8 mouse cellular contexts compared by ENCODE assay signal in the genomic region with DNA sequence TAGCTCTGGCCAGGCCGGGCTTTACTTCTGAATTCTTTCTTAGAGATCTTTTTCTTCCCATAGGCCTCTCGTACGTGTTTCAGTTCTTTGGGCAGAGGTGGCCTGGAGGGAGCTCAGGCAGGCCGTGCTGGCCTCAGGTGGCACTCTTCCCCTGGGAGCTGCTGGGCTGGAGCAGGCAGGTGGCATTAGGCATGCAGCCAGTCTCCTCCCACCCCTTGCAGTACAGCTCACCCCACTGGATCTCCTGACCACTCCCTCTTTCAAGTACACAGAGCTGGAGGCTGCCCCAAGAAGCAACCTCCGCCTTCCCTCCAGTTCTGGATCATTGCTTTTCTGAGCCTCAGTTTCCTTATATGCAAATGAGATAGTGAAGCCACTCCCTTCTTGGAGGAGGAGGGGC. TPM values are rescaled to one million over a fixed set of nuclear protein-coding genes. Genes with fewer than 3 reads are reported as not detected.
DNase-seq lines count a peak whose midpoint lies in the region; ATAC-seq and TF ChIP-seq lines count a peak whose summit lies in the region.

No protein-coding gene starts in this region.

- no peaks in the 10 kb centered on the region for H3K9me3 ChIP-seq in intestine, embryonic 16.5 days (ENCODE audit: control insufficient read depth, low read length)
- no peaks in the 10 kb centered on the region for H3K9me3 ChIP-seq in lung, embryonic 15.5 days

- ATAC-seq in intestine, embryonic 16.5 days = peak; percentile 94
- peak; percentile 79 for ATAC-seq in lung, embryonic 15.5 days (ENCODE audit: borderline replicate concordance, extremely low read depth, low FRiP score, low TSS enrichment)

- H3K27me3 ChIP-seq in intestine, embryonic 16.5 days (replicated peaks; ENCODE audit: control insufficient read depth, insufficient read depth, low read length) = no peaks in the 10 kb centered on the region
- no peaks in the 10 kb centered on the region for H3K27me3 ChIP-seq in lung, embryonic 15.5 days

- no peaks in the 10 kb centered on the region for H3K36me3 ChIP-seq in intestine, embryonic 16.5 days (ENCODE audit: control insufficient read depth, insufficient read depth, low read length)
- H3K36me3 ChIP-seq in lung, embryonic 15.5 days = no peaks in the 10 kb centered on the region

- H3K4me1 ChIP-seq in bone marrow macrophage, adult 2 months (ENCODE audit: control insufficient read depth, insufficient read depth, low read length) = peaks cover 64% of the 10 kb centered on the region
- peaks cover 49% of the 10 kb centered on the region for H3K4me1 ChIP-seq in intestine, embryonic 16.5 days (ENCODE audit: control insufficient read depth, insufficient read depth, low read length)
- peaks cover 64% of the 10 kb centered on the region for H3K4me1 ChIP-seq in lung, embryonic 15.5 days

- H3K4me2 ChIP-seq in intestine, embryonic 16.5 days (ENCODE audit: low read depth, low read length) = peak overlapping the region; percentile 56
- peak overlapping the region; percentile 28 for H3K4me2 ChIP-seq in lung, embryonic 15.5 days

- H3K4me3 ChIP-seq in bone marrow macrophage, adult 2 months (ENCODE audit: insufficient read depth, low read length) = no peak overlapping the region
- peak overlapping the region; percentile 36 for H3K4me3 ChIP-seq in intestine, embryonic 16.5 days (ENCODE audit: low read length)
- H3K4me3 ChIP-seq in lung, embryonic 15.5 days = no peak overlapping the region

- H3K27ac ChIP-seq in bone marrow macrophage, adult 2 months (ENCODE audit: insufficient read depth, low read depth, low read length) = peak overlapping the region; percentile 76; the same call in 1 of the 2 replicates
- H3K27ac ChIP-seq in intestine, embryonic 16.5 days (ENCODE audit: low read length) = peak overlapping the region; percentile 99
- peak overlapping the region; percentile 90 for H3K27ac ChIP-seq in lung, embryonic 15.5 days

- TF ChIP-seq CTCF in bone marrow macrophage, adult 2 months (IDR thresholded peaks at IDR 0.05; ENCODE audit: low read depth, low read length) = no peak

- H3K9ac ChIP-seq in intestine, embryonic 16.5 days (ENCODE audit: low read depth, low read length) = peak overlapping the region; percentile 70
- no peak overlapping the region for H3K9ac ChIP-seq in lung, embryonic 15.5 days

- DNase-seq in adrenal gland, adult 2 months = peak; percentile 33
- no peak for DNase-seq in adrenal gland, adult 8-10 months
- no peak for DNase-seq in thymus, postnatal 10 days (ENCODE audit: low spot score in 2 of 2)
- no peak for DNase-seq in thymus, postnatal 0 days (ENCODE audit: low spot score)
- DNase-seq in gastrocnemius, postnatal 10 days = no peak

- 27% methylated on average over 5 of the region's 5 CpGs for WGBS in intestine, embryonic 16.5 days
- WGBS in lung, embryonic 15.5 days = 34% methylated on average over 5 of the region's 5 CpGs

- TF ChIP-seq POLR2A in bone marrow macrophage, adult 2 months (IDR thresholded peaks at IDR 0.05; ENCODE audit: borderline replicate concordance, low read depth, low read length) = no peak

RNA-seq across cellular contexts. Expression of gene Dagla, which starts 26.9 kb away (rescaled TPM):
- 1 to 10 TPM; 6.5 to 6.8 TPM for total RNA-seq in adrenal gland, adult 2 months (2021)
- 8.9 and 10.2 TPM in 2 replicates for polyA plus RNA-seq in adrenal gland, adult 2 months (2012; rRNA removed)
- total RNA-seq in adrenal gland, adult 8-10 months (2022) = 1 to 10 TPM; 3.3 to 4.4 (median 3.8) TPM
- polyA plus RNA-seq in bone marrow macrophage, adult 2 months (2012; ENCODE audit: insufficient read depth, insufficient read length, missing spikeins) = 2.8 and 3.2 TPM in 2 replicates
- polyA plus RNA-seq in intestine, embryonic 16.5 days (2015; fragmentation: Nextera tagmentation; extraction: Ambion mirVana) = 2.6 and 3.2 TPM in 2 replicates
- polyA plus RNA-seq in lung, embryonic 15.5 days (2015; fragmentation: Nextera tagmentation; extraction: Ambion mirVana) = 3.1 and 3.2 TPM in 2 replicates
- polyA plus RNA-seq in thymus, postnatal 0 days (2015; fragmentation: Nextera tagmentation; extraction: Ambion mirVana) = 0.17 and 0.18 TPM in 2 replicates
- 1 to 10 TPM; 8.9 to 9.3 TPM for total RNA-seq in gastrocnemius, postnatal 10 days (2021)

RNA-seq across cellular contexts. Expression of gene Myrf, which starts 37.2 kb away (rescaled TPM):
- total RNA-seq in adrenal gland, adult 2 months (2021) = 1 to 10 TPM; 2.3 to 2.7 TPM
- polyA plus RNA-seq in adrenal gland, adult 2 months (2012; rRNA removed) = 2.5 and 3.1 TPM in 2 replicates
- 1 to 10 TPM in 3 of 4 experiments, under 1 TPM in 1; 0.94 to 2.0 (median 1.4) TPM for total RNA-seq in adrenal gland, adult 8-10 months (2022)
- polyA plus RNA-seq in bone marrow macrophage, adult 2 months (2012; ENCODE audit: insufficient read depth, insufficient read length, missing spikeins) = 0.12 TPM in 1 of 2 replicates, not detected in the other
- 9.9 and 10.1 TPM in 2 replicates for polyA plus RNA-seq in intestine, embryonic 16.5 days (2015; fragmentation: Nextera tagmentation; extraction: Ambion mirVana)
- polyA plus RNA-seq in lung, embryonic 15.5 days (2015; fragmentation: Nextera tagmentation; extraction: Ambion mirVana) = 5.6 and 6.5 TPM in 2 replicates
- polyA plus RNA-seq in thymus, postnatal 0 days (2015; fragmentation: Nextera tagmentation; extraction: Ambion mirVana) = 0.03 and 0.12 TPM in 2 replicates
- total RNA-seq in gastrocnemius, postnatal 10 days (2021) = under 1 TPM; 0.09 to 0.14 TPM
